Mouse (Mus musculus) embryonic facial prominence, embryonic 14.5 days (tissue): ENCODE measurements at regions not wholly inside any gene's neighbourhood (a gene's known extent, or its start where the extent isn't known, plus 50 kb on each side); places are given as distances from the start of the nearest gene placed in this dataset.

Experiments
- ATAC-seq: fragments of 200-750 bp; cut with Nextera tagmentation; 2 replicates; pipeline ENCODE4 v1.8.0; 2017; ENCODE audit warnings: low read depth, moderate number of reproducible peaks, moderate TSS enrichment
- DNase-seq: peaks from one replicate; pipeline ENCODE4 v3.0.0-alpha.2; 2015; ENCODE audit warnings: low spot score
- H3K27ac ChIP-seq: fragments of 300-500 bp; sonication (generic); replicated peaks from 2 replicates; pipeline ENCODE4 v1.5.1; 2014; ENCODE audit warnings: low read depth, mild to moderate bottlenecking, low read length, moderate library complexity
- H3K27me3 ChIP-seq: fragments of 300-500 bp; sonication (generic); replicated peaks from 2 replicates; pipeline ENCODE4 v1.6.1; 2014; ENCODE audit warnings: low read length; ENCODE audit not compliant: control insufficient read depth, insufficient read depth
- H3K36me3 ChIP-seq: fragments of 300-500 bp; sonication (generic); 2 replicates; pipeline ENCODE4 v1.6.1; 2014; ENCODE audit warnings: low read length, mixed read lengths; ENCODE audit not compliant: control insufficient read depth, insufficient read depth
- H3K4me1 ChIP-seq: fragments of 300-500 bp; sonication (generic); 2 replicates; pipeline ENCODE4 v1.6.1; 2014; ENCODE audit warnings: antibody characterized with exemption, low read length; ENCODE audit not compliant: control insufficient read depth, insufficient read depth
- H3K4me2 ChIP-seq: fragments of 300-500 bp; sonication (generic); 2 replicates; pipeline ENCODE4 v1.6.1; 2014; ENCODE audit warnings: low read depth, mild to moderate bottlenecking, low read length, moderate library complexity, mixed read lengths
- H3K4me3 ChIP-seq: fragments of 300-500 bp; sonication (generic); 2 replicates; pipeline ENCODE4 v1.5.1; 2014; ENCODE audit warnings: low read depth, mild to moderate bottlenecking, low read length
- H3K9ac ChIP-seq: fragments of 300-500 bp; sonication (generic); 2 replicates; pipeline ENCODE4 v1.6.1; 2014; ENCODE audit warnings: low read depth, mild to moderate bottlenecking, low read length, moderate library complexity, mixed read lengths
- H3K9me3 ChIP-seq: fragments of 300-500 bp; sonication (generic); 2 replicates; pipeline ENCODE4 v1.6.1; 2016; ENCODE audit warnings: low read length; ENCODE audit not compliant: control insufficient read depth
- WGBS: fragments of 180-500 bp; shearing (Covaris S2); extraction: QIAGEN DNeasy Blood & Tissue Kit; methylation state at CpG from one replicate; pipeline ENCODE4 v1.1.7; 2014; 5-methylcytosine and 5-hydroxymethylcytosine counted together

DNA sequence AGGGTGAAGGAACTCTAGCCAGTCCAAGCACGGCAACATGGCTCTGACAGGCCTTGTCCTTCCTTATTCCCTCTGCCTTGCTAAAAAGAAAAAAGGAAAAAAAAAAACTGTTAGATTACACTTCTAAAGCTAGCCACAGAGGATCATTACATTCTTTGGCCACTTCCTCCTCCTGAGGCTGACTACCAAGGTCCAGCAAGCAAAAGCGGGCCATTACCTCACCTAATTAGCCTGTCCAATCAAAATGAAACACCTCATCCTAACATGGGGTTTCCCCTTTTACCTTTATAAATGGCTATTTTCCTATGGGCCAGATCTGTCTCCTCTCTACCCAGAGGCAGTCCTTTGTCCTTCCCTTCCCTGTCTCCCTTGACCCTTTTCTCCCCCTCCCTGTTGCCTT lies 102.2 kb downstream of the Pih1h3b start:
- Histone ChIP-seq H3K4me2 (no peak overlapping the region), H3K9ac (no peak overlapping the region), H3K27me3 (peaks cover 18% of the 10 kb centered on the region), H3K4me1 (no peaks in the 10 kb centered on the region), H3K9me3 (no peaks in the 10 kb centered on the region), H3K36me3 (no peaks in the 10 kb centered on the region), H3K27ac (no peak overlapping the region), H3K4me3 (no peak overlapping the region)
- 75% methylated on average over 2 of the region's 2 CpGs for WGBS
- ATAC-seq = no peak
- DNase-seq = no peak

DNA sequence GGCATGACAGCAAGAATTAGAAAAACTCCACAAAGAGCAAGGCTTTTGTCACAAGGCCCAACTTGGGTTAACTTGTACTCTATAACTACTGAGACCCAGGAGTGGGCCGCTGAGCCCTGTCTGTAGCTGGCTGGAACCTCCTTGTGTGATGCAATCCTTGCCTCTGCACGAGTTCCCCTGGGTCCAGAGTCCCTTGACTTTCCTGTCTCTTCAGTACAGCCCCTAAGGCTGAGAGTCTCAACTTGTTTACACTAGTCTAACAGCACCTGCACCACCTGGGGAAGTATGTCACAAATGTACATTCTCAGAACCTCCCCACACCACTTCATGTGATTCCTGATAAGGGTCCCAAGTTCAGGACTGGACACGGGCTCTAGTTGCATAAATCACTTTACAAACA lies 103.3 kb downstream of the Pih1h3b start:
- Histone ChIP-seq H3K9ac (no peak overlapping the region), H3K4me3 (no peak overlapping the region), H3K27ac (no peak overlapping the region), H3K4me2 (no peak overlapping the region), H3K9me3 (no peaks in the 10 kb centered on the region), H3K4me1 (no peaks in the 10 kb centered on the region), H3K27me3 (peaks cover 18% of the 10 kb centered on the region), H3K36me3 (no peaks in the 10 kb centered on the region)
- DNase-seq (peak; percentile 3), ATAC-seq (no peak)
- 74% methylated on average over 3 of the region's 3 CpGs for WGBS

DNA sequence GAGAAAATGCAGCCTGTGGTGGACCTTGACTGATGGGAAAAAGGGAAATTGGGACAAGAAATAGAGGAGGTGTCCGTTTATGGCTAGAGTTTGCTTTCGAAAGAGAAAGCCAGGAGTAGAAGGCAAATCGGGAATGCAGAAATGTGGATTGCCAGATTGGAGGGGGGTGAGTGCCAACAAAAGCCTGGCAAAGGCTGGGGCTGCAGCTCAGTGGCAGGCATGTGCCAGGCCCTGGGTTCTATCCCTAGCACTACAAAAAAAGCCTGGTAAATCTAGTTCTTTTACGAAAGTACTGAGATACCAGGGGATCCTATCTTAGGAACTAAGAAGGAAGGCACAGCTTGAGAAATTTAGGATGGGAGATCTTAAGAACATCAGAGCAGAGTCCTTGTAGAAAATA lies 117.2 kb downstream of the Pih1h3b start:
- H3K27ac ChIP-seq = no peak overlapping the region
- H3K4me2 ChIP-seq = no peak overlapping the region
- no peaks in the 10 kb centered on the region for H3K9me3 ChIP-seq
- no peaks in the 10 kb centered on the region for H3K4me1 ChIP-seq
- H3K36me3 ChIP-seq = no peaks in the 10 kb centered on the region
- WGBS = 81% methylated on average over 4 of the region's 4 CpGs
- no peak overlapping the region for H3K4me3 ChIP-seq
- no peak overlapping the region for H3K9ac ChIP-seq
- DNase-seq (no peak), ATAC-seq (no peak)
- peaks cover 15% of the 10 kb centered on the region for H3K27me3 ChIP-seq

- Histone ChIP-seq H3K36me3 (no peaks in the 10 kb centered on the region), H3K4me1 (no peaks in the 10 kb centered on the region), H3K4me2 (no peak overlapping the region), H3K9me3 (no peaks in the 10 kb centered on the region), H3K4me3 (no peak overlapping the region), H3K27me3 (peaks cover 4% of the 10 kb centered on the region), H3K9ac (no peak overlapping the region), H3K27ac (no peak overlapping the region)
- ATAC-seq (no peak), DNase-seq (no peak)
- 90% methylated on average over 3 of the region's 3 CpGs for WGBS
Observed at GRCm38 (mm10) chrX:140183003-140183402, 120.3 kb downstream of the Pih1h3b start.

DNA sequence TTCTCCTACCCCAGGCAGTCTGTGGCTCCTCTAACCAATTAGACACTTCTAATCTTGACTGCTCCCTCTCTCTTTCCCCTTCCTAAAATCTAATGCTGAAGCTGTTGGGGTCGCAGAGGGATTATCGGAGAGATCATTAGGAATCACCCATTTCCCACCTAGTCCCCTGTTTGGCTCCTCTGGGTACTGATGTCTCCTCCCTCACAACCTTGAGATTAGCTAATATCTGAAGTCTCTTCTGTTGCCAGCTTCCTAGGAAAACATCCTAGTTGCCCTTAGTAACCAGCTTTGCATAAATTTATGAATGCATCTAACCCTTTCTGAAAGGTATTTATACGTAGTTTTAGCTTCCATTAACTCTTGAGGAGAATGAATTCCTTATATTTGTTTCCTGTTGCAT lies 138.4 kb upstream of the Frmpd3 start:
- Histone ChIP-seq H3K9me3 (no peaks in the 10 kb centered on the region), H3K36me3 (no peaks in the 10 kb centered on the region), H3K27ac (no peak overlapping the region), H3K4me3 (no peak overlapping the region), H3K27me3 (peaks cover 28% of the 10 kb centered on the region), H3K4me2 (no peak overlapping the region), H3K9ac (no peak overlapping the region), H3K4me1 (no peaks in the 10 kb centered on the region)
- no peak for ATAC-seq
- DNase-seq = no peak
- 64% methylated on average over 3 of the region's 3 CpGs for WGBS

DNA sequence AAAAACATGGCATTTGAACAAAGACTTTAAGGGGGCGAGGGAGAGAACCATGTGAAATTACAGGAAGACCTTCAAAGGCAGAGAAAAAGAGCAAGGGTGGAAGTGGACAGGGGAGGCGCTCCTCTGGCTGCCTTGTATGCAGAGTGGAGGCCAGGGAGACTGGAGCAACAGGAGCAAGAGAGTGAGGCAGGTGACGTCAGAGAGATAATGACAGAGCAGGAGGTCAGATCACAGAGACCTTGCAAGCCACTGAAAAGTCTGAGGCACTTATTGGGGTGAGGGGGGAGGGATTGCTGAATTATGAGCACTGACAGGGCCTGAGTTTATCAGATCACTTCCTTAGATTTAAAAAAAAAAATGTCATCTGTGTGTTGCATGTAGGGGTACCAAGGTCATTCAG lies 133.3 kb upstream of the Frmpd3 start:
- no peaks in the 10 kb centered on the region for H3K36me3 ChIP-seq
- H3K9me3 ChIP-seq = no peaks in the 10 kb centered on the region
- WGBS = 42% methylated on average over 3 of the region's 3 CpGs
- H3K4me2 ChIP-seq = no peak overlapping the region
- no peak overlapping the region for H3K27ac ChIP-seq
- DNase-seq (no peak), ATAC-seq (no peak)
- H3K4me1 ChIP-seq = no peaks in the 10 kb centered on the region
- H3K4me3 ChIP-seq = no peak overlapping the region
- peaks cover 27% of the 10 kb centered on the region for H3K27me3 ChIP-seq
- no peak overlapping the region for H3K9ac ChIP-seq

DNA sequence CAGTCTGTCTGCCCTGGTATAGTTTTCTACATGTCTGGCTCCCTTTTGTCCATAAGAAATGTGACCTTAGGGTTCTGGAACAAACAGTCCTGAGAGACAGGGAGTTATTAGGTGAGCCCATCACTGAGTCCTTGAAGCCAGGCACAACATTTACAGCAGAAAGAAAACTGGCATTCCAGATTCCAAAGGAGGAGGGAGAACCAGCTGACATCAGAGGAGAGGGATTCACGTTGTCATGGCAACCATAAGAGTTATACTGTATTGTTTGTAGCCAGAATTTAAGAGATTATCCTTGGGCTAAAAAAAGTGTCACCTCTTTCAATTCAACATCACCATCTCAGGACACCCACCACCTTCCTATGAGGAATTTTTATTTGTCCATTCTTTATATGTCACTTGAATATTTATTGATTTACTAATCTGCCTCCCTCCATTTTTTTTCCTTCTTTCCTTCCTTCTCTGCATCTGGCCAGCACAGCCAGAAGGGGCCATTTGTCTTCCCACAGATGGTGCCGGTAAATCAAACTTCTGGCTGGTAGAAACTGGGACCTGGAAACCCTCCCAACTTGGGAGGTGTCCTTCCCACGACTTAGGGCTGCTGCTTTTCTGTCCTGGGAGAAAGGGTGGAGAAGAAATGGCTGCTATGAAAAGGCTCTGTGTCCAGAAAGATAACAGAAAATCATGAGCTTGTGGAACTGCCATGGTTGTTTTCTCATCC lies 129.3 kb upstream of the Frmpd3 start:
- Histone ChIP-seq H3K27me3 (peaks cover 23% of the 10 kb centered on the region), H3K4me3 (no peak overlapping the region), H3K27ac (no peak overlapping the region), H3K4me1 (no peaks in the 10 kb centered on the region), H3K4me2 (no peak overlapping the region), H3K9ac (no peak overlapping the region), H3K9me3 (no peaks in the 10 kb centered on the region), H3K36me3 (no peaks in the 10 kb centered on the region)
- WGBS = 44% methylated on average over 3 of the region's 3 CpGs
- DNase-seq (no peak), ATAC-seq (no peak)

GRCm38 (mm10) chrX:140214198-140214849 lies 127.7 kb upstream of the Frmpd3 start:
- ATAC-seq (peak; percentile 15; the same call in 1 of the 2 replicates), DNase-seq (no peak)
- 51% methylated on average over 4 of the region's 4 CpGs for WGBS

GRCm38 (mm10) chrX:140255790-140256189 lies 86.3 kb upstream of the Frmpd3 start:
- ATAC-seq (no peak), DNase-seq (no peak)
- WGBS = 76% methylated on average over 4 of the region's 4 CpGs
- Histone ChIP-seq H3K27me3 (peaks cover 16% of the 10 kb centered on the region), H3K4me1 (no peaks in the 10 kb centered on the region), H3K4me3 (no peak overlapping the region), H3K9ac (no peak overlapping the region), H3K9me3 (no peaks in the 10 kb centered on the region), H3K36me3 (no peaks in the 10 kb centered on the region), H3K4me2 (no peak overlapping the region), H3K27ac (no peak overlapping the region)

More at GRCm38 (mm10) chrX:140214198-140214849, 127.7 kb upstream of the Frmpd3 start:
- Histone ChIP-seq H3K36me3 (no peaks in the 10 kb centered on the region), H3K4me2 (no peak overlapping the region), H3K27me3 (peaks cover 30% of the 10 kb centered on the region), H3K27ac (no peak overlapping the region), H3K4me3 (no peak overlapping the region), H3K9ac (no peak overlapping the region), H3K4me1 (no peaks in the 10 kb centered on the region), H3K9me3 (no peaks in the 10 kb centered on the region)
